Mouse (Mus musculus) T-helper 2 cell (primary cell): ENCODE measurements around the gene Fmod.

Experiments used
- in situ Hi-C: fragments of 300-600 bp; cut with MboI, MseI; formaldehyde crosslinking; loops from one replicate; pipeline ENCODE4 v1.15.1; 2025; ENCODE audit warnings: high pct_unique_total_duplicates

Gene Fmod

DNA sequence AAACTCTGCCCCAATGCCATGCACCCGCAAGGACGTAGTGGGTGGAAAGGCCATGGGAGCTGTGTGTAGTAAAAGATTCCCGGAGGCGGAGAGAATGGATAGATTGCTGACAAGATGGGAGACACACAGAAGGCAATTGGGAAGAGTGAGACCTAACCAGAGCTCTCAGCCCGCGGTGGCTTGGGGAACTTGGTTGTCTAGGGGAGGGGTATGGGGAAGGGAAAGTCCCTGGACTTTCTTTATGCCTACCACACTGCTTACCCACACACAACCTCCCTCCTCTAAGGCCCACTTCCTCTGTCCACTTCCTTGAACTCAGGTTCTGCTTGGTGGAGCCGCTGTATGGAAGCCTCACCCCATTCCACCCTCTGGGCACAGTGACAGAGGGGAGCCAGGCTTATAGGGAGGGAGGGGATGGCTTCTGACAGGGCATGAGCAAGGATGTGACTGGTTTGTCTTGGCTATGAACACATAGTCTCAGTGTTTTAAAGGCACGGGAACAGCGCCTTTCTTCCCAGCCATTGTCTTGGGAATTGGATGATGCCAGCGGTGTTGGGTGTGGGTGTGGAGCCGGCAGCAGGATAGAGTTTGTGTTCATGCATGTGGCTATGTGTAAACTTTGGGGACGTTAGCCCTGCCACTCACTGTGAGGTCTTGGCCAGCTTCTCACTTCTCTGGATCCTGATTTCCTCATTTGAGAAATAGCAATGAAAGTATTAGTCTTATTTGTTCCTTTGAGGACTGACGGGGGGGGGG, 56.9 kb downstream of the Fmod start:
- in situ Hi-C loops, result loop anchor here (25.0 kb wide), 1 partner anchor 1057 kb away; the partner anchor contains the start of genes Mdm4 and Pik3c2b

DNA sequence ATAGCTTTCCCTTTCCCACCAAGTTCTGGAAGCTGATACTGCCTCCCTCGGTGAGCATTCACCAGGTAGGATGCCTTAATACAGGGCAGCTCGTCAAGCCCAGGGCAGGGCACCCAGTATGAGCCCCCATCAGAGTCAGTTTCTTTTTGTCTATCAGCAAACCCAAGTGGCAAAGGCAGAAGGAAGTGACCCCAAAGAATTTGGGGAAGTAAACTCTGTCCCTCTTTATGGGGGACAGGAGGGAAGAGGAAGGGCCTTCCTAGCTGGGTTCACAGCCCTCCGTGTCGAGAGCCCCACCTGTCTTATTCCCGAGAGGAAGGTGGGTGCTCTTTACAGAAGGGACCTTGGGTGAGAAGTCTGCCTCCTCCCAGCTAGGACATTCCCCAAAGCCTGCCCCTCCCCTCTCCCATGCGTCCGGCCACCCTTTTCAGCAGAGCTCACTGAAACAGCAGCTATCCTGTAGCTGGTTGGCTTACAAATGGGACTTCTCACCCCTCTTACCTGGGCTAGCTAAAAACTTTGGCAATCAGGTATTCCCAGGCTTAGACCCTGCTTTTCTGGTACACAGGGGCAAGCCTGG, 58.1 kb downstream of the Fmod start:
- in situ Hi-C loops, result loop anchor here (25.0 kb wide), 1 partner anchor 1058 kb away; the partner anchor contains the start of genes Mdm4 and Pik3c2b

DNA sequence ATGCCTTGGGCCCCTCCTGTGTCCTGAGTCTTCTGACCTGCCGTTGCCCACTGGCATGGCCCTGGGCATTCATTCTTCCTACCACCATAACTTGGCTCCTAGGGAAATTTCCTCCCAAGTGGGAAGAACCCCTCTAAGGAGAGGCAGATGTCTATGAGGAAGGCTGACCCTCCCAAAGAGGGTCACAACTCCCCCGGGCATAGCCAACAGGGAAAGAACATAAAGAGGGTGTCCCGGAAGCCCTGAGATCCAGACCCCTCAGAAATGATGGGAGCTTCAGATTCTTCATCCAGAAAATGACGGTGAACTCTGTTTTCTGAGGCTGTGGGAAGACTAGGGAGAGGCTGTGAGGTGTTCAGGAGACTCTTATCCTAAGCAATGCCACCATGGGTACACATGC, 58.7 kb downstream of the Fmod start:
- in situ Hi-C loops, result loop anchor here (25.0 kb wide), 1 partner anchor 1058 kb away; the partner anchor contains the start of genes Mdm4 and Pik3c2b

DNA sequence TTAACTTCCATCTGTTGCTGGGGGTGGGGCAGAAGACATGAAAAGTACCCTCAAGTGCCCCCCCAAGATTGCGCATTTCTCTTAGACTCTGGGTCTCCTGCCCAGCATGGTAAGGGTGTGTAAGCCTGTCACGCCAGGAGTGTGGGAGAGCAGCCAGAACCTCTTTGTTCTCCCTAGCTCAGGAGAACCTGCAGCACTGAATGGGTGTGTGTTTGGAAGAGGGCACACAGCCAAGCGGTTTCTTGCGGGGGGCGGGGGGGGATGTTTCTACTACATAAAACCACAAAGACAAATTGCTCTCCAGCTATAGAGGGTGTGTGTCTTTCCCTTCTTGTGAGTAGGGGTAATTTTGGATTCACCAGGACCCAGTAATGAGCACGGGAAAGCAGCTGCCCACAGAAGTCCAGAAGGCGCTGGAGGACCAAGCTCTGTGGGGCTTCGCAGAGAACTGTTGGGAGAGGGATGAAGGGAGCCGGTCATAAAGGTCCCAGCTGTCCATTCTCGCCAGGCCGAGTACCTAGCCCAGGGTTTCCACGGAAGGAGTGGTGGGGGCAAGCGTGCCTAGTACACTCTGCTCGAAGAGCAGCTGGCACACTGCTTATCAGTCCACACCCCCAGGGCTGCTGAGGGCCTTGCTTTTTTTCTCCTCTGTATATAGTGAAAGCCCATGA, 59.3 kb downstream of the Fmod start:
- in situ Hi-C loops, result loop anchor here (25.0 kb wide), 1 partner anchor 1059 kb away; the partner anchor contains the start of genes Mdm4 and Pik3c2b

DNA sequence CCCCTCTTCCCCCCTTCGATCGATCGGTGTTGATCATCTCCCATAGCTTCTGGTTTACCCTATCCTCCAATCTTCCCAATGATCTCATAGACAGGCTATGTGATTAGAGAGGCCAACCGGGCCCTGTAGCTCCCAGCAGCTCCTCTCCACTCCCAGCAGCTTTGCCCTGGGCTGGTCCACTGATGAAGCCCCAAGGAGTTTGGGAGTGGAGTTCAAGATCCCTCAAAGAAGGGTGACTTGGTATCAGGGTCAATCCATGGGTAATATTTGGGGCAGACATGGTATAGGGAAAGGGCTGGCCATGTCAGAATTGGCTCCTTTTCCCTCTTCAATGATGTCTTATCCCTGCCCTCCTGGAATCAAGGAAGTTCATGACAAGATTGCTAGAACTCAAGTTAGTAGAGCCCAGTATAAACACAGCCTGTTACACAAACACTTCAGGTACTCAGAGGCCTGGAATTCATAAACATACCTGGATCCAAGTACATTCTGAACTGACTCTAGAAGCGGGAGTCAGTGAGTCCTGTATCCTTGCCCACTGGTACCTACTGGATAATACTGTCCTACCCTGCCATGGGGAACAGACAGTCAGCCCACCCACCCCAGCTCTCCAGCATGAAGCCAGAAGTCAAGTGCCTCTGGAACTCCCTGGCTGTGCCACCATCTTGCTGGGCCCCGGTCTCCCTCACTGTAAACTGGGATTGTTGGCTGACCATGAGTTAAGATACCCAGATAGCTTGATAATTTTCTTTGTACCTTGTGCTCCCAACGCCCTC, 60.2 kb downstream of the Fmod start:
- in situ Hi-C loops, result loop anchor here (25.0 kb wide), 1 partner anchor 1060 kb away; the partner anchor contains the start of genes Mdm4 and Pik3c2b
